ENCODE assay signal across 19 mouse cellular contexts in the genomic region with DNA sequence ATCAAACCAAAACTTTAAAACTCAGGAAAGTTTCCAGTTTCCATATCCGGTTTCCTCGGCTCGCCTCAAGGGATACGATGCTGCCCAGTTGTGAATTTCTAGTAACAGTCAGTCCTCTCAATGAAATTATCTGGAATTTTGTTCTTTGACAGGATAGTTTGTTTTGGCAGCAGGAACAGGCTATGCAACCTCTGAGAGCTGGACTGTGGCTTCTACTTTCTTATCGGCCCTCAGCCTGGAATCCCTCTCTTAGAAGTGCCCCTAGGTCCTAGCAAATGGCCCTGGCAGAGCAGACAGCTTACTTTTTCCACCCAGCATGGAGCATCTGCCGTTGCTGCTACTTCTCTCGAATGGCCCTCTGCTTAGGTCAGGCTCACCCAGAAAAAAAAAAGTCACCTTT.
A peak's percentile ranks its signal among the peaks of the same experiment; 100 is the strongest.
DNase-seq lines count a peak whose midpoint lies in the region; ATAC-seq and TF ChIP-seq lines count a peak whose summit lies in the region.
"Had no signal": no experiment of that assay in that cellular context is flagged by ENCODE, and none has a peak within 500 bp of the region (broad histone marks: within the 10 kb centered on the region; RNA-seq: fewer than 3 reads in every experiment).

No protein-coding gene starts in this region.

- no peak overlapping the region for H3K4me2 ChIP-seq in kidney, postnatal 0 days (ENCODE audit: low read length)
- H3K4me2 ChIP-seq in heart, embryonic 16.5 days (ENCODE audit: low read depth, low read length): no peak overlapping the region
- H3K4me2 ChIP-seq: embryonic facial prominence, embryonic 12.5 days; forebrain, embryonic 13.5 days; hindbrain, embryonic 14.5 days; intestine, embryonic 15.5 days had no signal

- no peaks in the 10 kb centered on the region for H3K4me1 ChIP-seq in kidney, postnatal 0 days (replicated peaks; ENCODE audit: insufficient read depth, low read length)
- 0 out of 2 replicates have a peak, but pooled peaks cover 2% of the 10 kb centered on the region for H3K4me1 ChIP-seq in heart, embryonic 16.5 days (ENCODE audit: control insufficient read depth, insufficient read depth, low read length)
- H3K4me1 ChIP-seq: embryonic facial prominence, embryonic 12.5 days; forebrain, embryonic 13.5 days; hindbrain, embryonic 10.5 days; intestine, embryonic 15.5 days had no signal

- no peak overlapping the region for H3K9ac ChIP-seq in kidney, postnatal 0 days (ENCODE audit: low read depth, low read length)
- no peak overlapping the region for H3K9ac ChIP-seq in heart, embryonic 16.5 days (ENCODE audit: low read length)
- H3K9ac ChIP-seq: embryonic facial prominence, embryonic 12.5 days; forebrain, embryonic 13.5 days; forebrain, postnatal 0 days; hindbrain, embryonic 14.5 days; intestine, embryonic 15.5 days had no signal

- ATAC-seq in kidney, postnatal 0 days (replicated peaks; ENCODE audit: low FRiP score, low read depth): no peak
- ATAC-seq in heart, embryonic 16.5 days (replicated peaks; ENCODE audit: extremely low read depth, insufficient read depth, low FRiP score): peak; percentile 52; the same call in 1 of the 2 replicates
- ATAC-seq: forebrain, embryonic 13.5 days; forebrain, postnatal 0 days; intestine, embryonic 15.5 days had no signal

- TF ChIP-seq CTCF in kidney, postnatal 0 days (IDR thresholded peaks at IDR 0.05; ENCODE audit: low read depth): no peak

- H3K36me3 ChIP-seq in kidney, postnatal 0 days (ENCODE audit: insufficient read depth, low read length): no peaks in the 10 kb centered on the region
- no peaks in the 10 kb centered on the region for H3K36me3 ChIP-seq in heart, embryonic 16.5 days (ENCODE audit: control insufficient read depth, insufficient read depth)
- H3K36me3 ChIP-seq: embryonic facial prominence, embryonic 12.5 days; hindbrain, embryonic 10.5 days; intestine, embryonic 15.5 days had no signal

- DNase-seq in heart, adult 11 months: peak; percentile 91
- no peak for DNase-seq in heart, postnatal 25 days (ENCODE audit: low spot score)
- peak; percentile 6 for DNase-seq in kidney, postnatal 0 days (ENCODE audit: low spot score)
- DNase-seq in kidney, postnatal 25 days: no peak
- no peak for DNase-seq in layer of hippocampus, postnatal 36 days
- no peak for DNase-seq in spleen, postnatal 14 days (ENCODE audit: low spot score in 2 of 2)
- DNase-seq: adrenal gland, postnatal 10 days; cerebellum, adult 11 months; cerebellum, adult 8-10 months; cerebellum, postnatal 14 days; embryo, embryonic 11 days; forebrain, postnatal 0 days; gastrocnemius, postnatal 14 days had no signal

- intact Hi-C loops in heart, postnatal 25 days (cut with DNase I): no loop called here

- no peak overlapping the region for H3K4me3 ChIP-seq in kidney, postnatal 0 days (replicated peaks; ENCODE audit: low read depth, low read length)
- H3K4me3 ChIP-seq in heart, embryonic 16.5 days (ENCODE audit: low read length): no peak overlapping the region
- H3K4me3 ChIP-seq: embryonic facial prominence, embryonic 12.5 days; forebrain, embryonic 13.5 days; hindbrain, embryonic 10.5 days; intestine, embryonic 15.5 days had no signal

- WGBS in kidney, postnatal 0 days: 37% methylated on average over 7 of the region's 7 CpGs
- WGBS in heart, embryonic 16.5 days: 33% methylated on average over 7 of the region's 7 CpGs

- H3K9me3 ChIP-seq in kidney, postnatal 0 days (replicated peaks; ENCODE audit: low read length): no peaks in the 10 kb centered on the region
- no peaks in the 10 kb centered on the region for H3K9me3 ChIP-seq in heart, embryonic 16.5 days (replicated peaks; ENCODE audit: control insufficient read depth, low read length)
- H3K9me3 ChIP-seq: embryonic facial prominence, embryonic 12.5 days; forebrain, embryonic 13.5 days; hindbrain, embryonic 10.5 days; intestine, embryonic 15.5 days had no signal

- H3K27me3 ChIP-seq in kidney, postnatal 0 days (ENCODE audit: insufficient read depth, low read length): no peaks in the 10 kb centered on the region
- no peaks in the 10 kb centered on the region for H3K27me3 ChIP-seq in heart, embryonic 16.5 days (ENCODE audit: control insufficient read depth, insufficient read depth, low read length)
- H3K27me3 ChIP-seq: embryonic facial prominence, embryonic 12.5 days; forebrain, embryonic 13.5 days; intestine, embryonic 15.5 days had no signal

- no peak overlapping the region for H3K27ac ChIP-seq in kidney, postnatal 0 days
- H3K27ac ChIP-seq in heart, embryonic 16.5 days (ENCODE audit: low read length): no peak overlapping the region
- H3K27ac ChIP-seq: embryonic facial prominence, embryonic 12.5 days; forebrain, embryonic 13.5 days; hindbrain, embryonic 10.5 days; hindbrain, embryonic 14.5 days; intestine, embryonic 15.5 days had no signal

Comparison
In these comparisons a context has a peak if more than half of its experiments do, and no peak if none do; other contexts are left out.
1. DNase-seq: peak in heart, adult 11 months (single experiment) and kidney, postnatal 0 days (single experiment); none in heart, postnatal 25 days (single experiment), kidney, postnatal 25 days (0 of 2), layer of hippocampus, postnatal 36 days (0 of 2) and spleen, postnatal 14 days (0 of 2).